Mouse (Mus musculus) CH12.LX (cell line): ENCODE results near the gene Capn13. TPM values are rescaled to one million over a fixed set of nuclear protein-coding genes. Genes with fewer than 3 reads are reported as not detected.

Experiments used
- DNase-seq: peaks from one replicate; pipeline ENCODE4 v3.0.0-alpha.2; 2013; ENCODE audit errors: extremely low read depth
- H3K27ac ChIP-seq: 2 replicates; pipeline ENCODE4 v1.5.1; 2012; ENCODE audit warnings: low read depth, mild to moderate bottlenecking, control low read depth, moderate library complexity; ENCODE audit not compliant: insufficient read depth
- H3K27me3 ChIP-seq: replicated peaks from 2 replicates; pipeline ENCODE3; 2012; ENCODE audit warnings: inconsistent platforms
- H3K36me3 ChIP-seq, 2 experiments: replicated peaks in 1 of 2; 2 replicates each; pipeline versions ENCODE3 to v1.6.1; 2012; ENCODE audit warnings: inconsistent platforms in 1 of 2, low read length in 1 of 2, mild to moderate bottlenecking in 1 of 2, mixed read lengths in 1 of 2, moderate library complexity in 1 of 2; ENCODE audit not compliant: control insufficient read depth in 1 of 2, insufficient read depth in 1 of 2
- H3K4me1 ChIP-seq, 2 experiments: 2 replicates each; pipeline ENCODE4 v1.6.1; 2012; ENCODE audit warnings: inconsistent platforms in 1 of 2, moderate library complexity in 1 of 2; ENCODE audit not compliant: insufficient read depth in 2 of 2, control insufficient read depth in 1 of 2
- H3K4me2 ChIP-seq: 2 replicates; pipeline ENCODE4 v1.6.1; 2012; ENCODE audit warnings: low read depth, mild to moderate bottlenecking, control low read depth; ENCODE audit not compliant: poor library complexity, insufficient read depth, severe bottlenecking
- H3K4me3 ChIP-seq, 3 experiments: fragments of 150-350 bp in 1 of 3; sonication (generic) in 1 of 3; replicated peaks in 1 of 3; 2 replicates each; pipeline versions ENCODE3 to v1.5.1; 2011 to 2012; ENCODE audit warnings: low read depth in 2 of 3, low read length in 2 of 3, mild to moderate bottlenecking in 2 of 3, moderate library complexity in 2 of 3, control low read depth in 1 of 3, improper control_type of control experiment in 1 of 3, inconsistent platforms in 1 of 3, mixed read lengths in 1 of 3; ENCODE audit not compliant: poor library complexity in 1 of 3
- H3K79me2 ChIP-seq: replicated peaks from 2 replicates; pipeline ENCODE4 v1.6.1; 2012; ENCODE audit warnings: mild to moderate bottlenecking, moderate library complexity; ENCODE audit not compliant: control insufficient read depth, poor library complexity, insufficient read depth, severe bottlenecking; ENCODE audit errors: extremely low read depth
- H3K9ac ChIP-seq: 2 replicates; pipeline ENCODE4 v1.6.1; 2012; ENCODE audit warnings: low read depth, mild to moderate bottlenecking, control low read depth, moderate library complexity; ENCODE audit not compliant: insufficient read depth
- H3K9me3 ChIP-seq: replicated peaks from 2 replicates; pipeline ENCODE3; 2012; ENCODE audit warnings: low read length, inconsistent platforms, mixed read lengths
- CHD2 ChIP-seq: IDR thresholded peaks from 2 replicates; pipeline ENCODE4 v1.6.1; 2011; ENCODE audit warnings: low read length, improper control_type of control experiment
- CTCF ChIP-seq, 2 experiments: IDR thresholded peaks in 1 of 2; conservative IDR thresholded peaks in 1 of 2; 2 replicates each; pipeline ENCODE4 v1.5.1; 2011 to 2012; ENCODE audit warnings: low read depth in 2 of 2, low read length in 2 of 2, improper control_type of control experiment in 1 of 2, inconsistent platforms in 1 of 2, mild to moderate bottlenecking in 1 of 2, moderate library complexity in 1 of 2
- ELF1 ChIP-seq: IDR thresholded peaks from 2 replicates; pipeline ENCODE4 v1.6.1; 2014; ENCODE audit warnings: low read depth, mild to moderate bottlenecking, inconsistent platforms, low read length, improper control_type of control experiment
- EP300 ChIP-seq: IDR thresholded peaks from 2 replicates; pipeline ENCODE4 v1.6.1; 2011; ENCODE audit warnings: low read length, improper control_type of control experiment
- HCFC1 ChIP-seq: IDR thresholded peaks from 2 replicates; pipeline ENCODE4 v1.6.1; 2012; ENCODE audit warnings: low read depth, mild to moderate bottlenecking, inconsistent platforms, low read length, improper control_type of control experiment
- JUND ChIP-seq: conservative IDR thresholded peaks from 2 replicates; pipeline ENCODE4 v1.6.1; 2011; ENCODE audit warnings: low read depth, low read length, improper control_type of control experiment
- KAT2A ChIP-seq: IDR thresholded peaks from 2 replicates; pipeline ENCODE4 v1.6.1; 2012; ENCODE audit warnings: low read length, improper control_type of control experiment, inconsistent platforms; ENCODE audit not compliant: insufficient replicate concordance
- MAFK ChIP-seq: IDR thresholded peaks from 2 replicates; pipeline ENCODE4 v1.6.1; 2011; ENCODE audit warnings: low read length, improper control_type of control experiment; ENCODE audit not compliant: insufficient replicate concordance
- MAZ ChIP-seq: IDR thresholded peaks from 2 replicates; pipeline ENCODE4 v1.6.1; 2012; ENCODE audit warnings: low read depth, mild to moderate bottlenecking, inconsistent platforms, low read length, improper control_type of control experiment, moderate library complexity
- MXI1 ChIP-seq: IDR thresholded peaks from 2 replicates; pipeline ENCODE4 v1.6.1; 2011; ENCODE audit warnings: mild to moderate bottlenecking, low read depth, low read length, improper control_type of control experiment
- NELFE ChIP-seq: IDR thresholded peaks from 2 replicates; pipeline ENCODE4 v1.6.1; 2011; ENCODE audit warnings: low read depth, low read length, improper control_type of control experiment
- POLR2A ChIP-seq: IDR thresholded peaks from 2 replicates; pipeline ENCODE4 v1.6.1; 2011; ENCODE audit warnings: low read depth, mild to moderate bottlenecking, improper control_type of control experiment, low read length
- POLR2AphosphoS2 ChIP-seq: IDR thresholded peaks from 2 replicates; pipeline ENCODE4 v1.6.1; 2011; ENCODE audit warnings: low read depth, low read length, improper control_type of control experiment
- RAD21 ChIP-seq: IDR thresholded peaks from 2 replicates; pipeline ENCODE4 v1.6.1; 2011; ENCODE audit warnings: low read depth, mild to moderate bottlenecking, low read length, improper control_type of control experiment, moderate library complexity
- SMC3 ChIP-seq: IDR thresholded peaks from 2 replicates; pipeline ENCODE4 v1.6.1; 2011; ENCODE audit warnings: low read depth, low read length, improper control_type of control experiment
- TBP ChIP-seq: conservative IDR thresholded peaks from 2 replicates; pipeline ENCODE4 v1.6.1; 2011; ENCODE audit warnings: low read depth, low read length, improper control_type of control experiment
- UBTF ChIP-seq: IDR thresholded peaks from 2 replicates; pipeline ENCODE4 v1.6.1; 2012; ENCODE audit warnings: low read depth, mild to moderate bottlenecking, inconsistent platforms, low read length, improper control_type of control experiment, moderate library complexity
- USF1 ChIP-seq: IDR thresholded peaks from 2 replicates; pipeline ENCODE4 v1.6.1; 2014; ENCODE audit warnings: low read depth, mild to moderate bottlenecking, inconsistent platforms, low read length, improper control_type of control experiment
- USF2 ChIP-seq: conservative IDR thresholded peaks from 2 replicates; pipeline ENCODE4 v1.6.1; 2011; ENCODE audit warnings: low read depth, low read length, improper control_type of control experiment
- ZKSCAN1 ChIP-seq: IDR thresholded peaks from 2 replicates; pipeline ENCODE4 v1.6.1; 2012; ENCODE audit warnings: low read depth, inconsistent platforms, low read length, improper control_type of control experiment, borderline replicate concordance
- dilution Hi-C: fragments of 300-500 bp; cut with MboI; formaldehyde crosslinking; loops from 2 replicates; pipeline ENCODE4 v1.14.3; 2020; ENCODE audit warnings: low sequenced_read_pairs; ENCODE audit not compliant: extremely low pct_unique_long_range_greater_than_20kb, extremely low pct_ligation_motif_present
- in situ Hi-C: fragments of 300-500 bp; cut with MboI; formaldehyde crosslinking; loops from 3 replicates; pipeline ENCODE4 v1.14.3; 2019; ENCODE audit warnings: low sequenced_read_pairs, low pct_ligation_motif_present, low pct_unique_long_range_greater_than_20kb, mixed read lengths
- polyA plus RNA-seq: library from polyadenylated mRNA; unstranded; fragments of >175 nt; gene quantifications from 2 replicates; pipeline ENCODE4 v1.2.1, GENCODE M21; 2012; ENCODE audit warnings: low read depth; ENCODE audit not compliant: insufficient read length
- total RNA-seq, 2 experiments: library from RNA; depleted of rRNA; stranded (reverse); fragments of 300-350 nt in 1 of 2; fragments of >200 nt in 1 of 2; gene quantifications; 2 replicates each; pipeline ENCODE4 v1.2.3; 2012 to 2014

The Capn13 gene
- total and polyA plus RNA-seq, 3 experiments, result not detected

- TF ChIP-seq UBTF (no peak), TBP (no peak), NELFE (no peak), KAT2A (no peak), MAFK (no peak), POLR2A (no peak), MAZ (no peak), RAD21 (peak; percentile 57), SMC3 (peak; percentile 68), USF2 (no peak), CTCF (conservative IDR thresholded peaks at IDR 0.05 in 1 of 2, IDR thresholded peaks at IDR 0.05 in 1 of 2; ENCODE audit: low read depth in 2 of 2, low read length in 2 of 2) (peak; percentile 55 to 70; a peak in 3 of 4 replicates), USF1 (no peak)
- in situ Hi-C loops (no loop called here), dilution Hi-C loops (no loop called here)
- H3K27ac ChIP-seq, result no peak overlapping the region
- H3K9me3 ChIP-seq, result no peaks in the 10 kb centered on the region
- H3K4me3 ChIP-seq, result peak overlapping the region in 1 of 3 experiments; percentile 29
- peaks cover 5% of the 10 kb centered on the region for H3K27me3 ChIP-seq
- peak; percentile 33 for DNase-seq
- H3K79me2 ChIP-seq, result no peaks in the 10 kb centered on the region
- H3K9ac ChIP-seq, result no peak overlapping the region
- no peaks in the 10 kb centered on the region for H3K36me3 ChIP-seq
- peak overlapping the region; percentile 31; the same call in 1 of the 2 replicates for H3K4me2 ChIP-seq
- peaks cover 3 to 4% of the 10 kb centered on the region in 2 experiments for H3K4me1 ChIP-seq
These were observed 56.9 kb downstream of the Capn13 start for GRCm38 (mm10) chr17:73343632-73344390.

- Histone ChIP-seq H3K79me2 (no peaks in the 10 kb centered on the region), H3K9ac (no peak overlapping the region), H3K27ac (no peak overlapping the region), H3K36me3 (no peaks in the 10 kb centered on the region), H3K4me3 (no peak overlapping the region), H3K4me1 (peaks cover 3 to 4% of the 10 kb centered on the region in 2 experiments), H3K4me2 (no peak overlapping the region), H3K9me3 (no peaks in the 10 kb centered on the region), H3K27me3 (peaks cover 5% of the 10 kb centered on the region)
- dilution Hi-C loops (no loop called here), in situ Hi-C loops (no loop called here)
- no peak for DNase-seq
- TF ChIP-seq KAT2A, result no peak
- TF ChIP-seq UBTF, result no peak
- TF ChIP-seq MXI1, result no peak
- no peak for TF ChIP-seq ELF1
- no peak for TF ChIP-seq POLR2AphosphoS2
- TF ChIP-seq NELFE, result no peak
- no peak for TF ChIP-seq JUND
- no peak for TF ChIP-seq SMC3
- TF ChIP-seq HCFC1, result no peak
- no peak for TF ChIP-seq EP300
- no peak for TF ChIP-seq ZKSCAN1
- TF ChIP-seq CHD2, result no peak
- TF ChIP-seq, all 38 proteins: peak for 0
These were observed 58.0 kb downstream of the Capn13 start for GRCm38 (mm10) chr17:73342673-73343072.
